Mouse (Mus musculus): Measurements from ENCODE around the gene Tbc1d2. TPM values are rescaled to one million over a fixed set of nuclear protein-coding genes. Genes with fewer than 3 reads are reported as not detected.
"Not testable (repeated sequence)": the region's sequence is repeated elsewhere in the genome, so short reads cannot be mapped to it uniquely, and the experiment has no call there.

Gene Tbc1d2
- polyA plus RNA-seq, 1 experiment from 2014 or later = 1.5 TPM

DNA sequence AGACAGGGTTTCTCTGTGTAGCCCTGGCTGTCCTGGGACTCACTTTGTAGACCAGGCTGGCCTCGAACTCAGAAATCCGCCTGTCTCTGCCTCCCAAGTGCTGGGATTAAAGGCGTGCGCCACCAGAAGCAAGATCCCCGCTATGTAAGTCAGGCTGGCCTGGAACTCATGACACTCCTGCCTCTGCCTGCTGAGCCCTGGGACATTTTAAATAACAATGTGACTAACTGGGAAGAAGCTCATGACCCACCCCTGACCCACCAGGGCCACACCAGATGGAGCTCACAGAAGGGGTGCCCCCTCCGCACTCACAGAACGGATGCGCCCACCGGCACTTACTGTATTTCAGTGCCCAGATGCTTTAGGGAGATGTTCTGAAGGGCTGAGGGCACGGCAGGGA lies 12.8 kb downstream of the Tbc1d2 start:
- not testable (repeated sequence) for H3K27me3 ChIP-seq; H3K4me1 ChIP-seq; H3K4me3 ChIP-seq; H3K27ac ChIP-seq; H3K9ac ChIP-seq; H3K36me3 ChIP-seq; H3K9me3 ChIP-seq (replicated peaks); H3K4me2 ChIP-seq (replicated peaks); ATAC-seq (ENCODE audit: low FRiP score)
- 89% methylated on average over 10 of the region's 10 CpGs for WGBS

- Histone ChIP-seq H3K9me3 (replicated peaks) (no peaks in the 10 kb centered on the region), H3K36me3 (no peaks in the 10 kb centered on the region), H3K9ac (no peak overlapping the region), H3K4me3 (no peak overlapping the region), H3K4me1 (no peaks in the 10 kb centered on the region), H3K4me2 (replicated peaks) (no peak overlapping the region), H3K27me3 (no peaks in the 10 kb centered on the region), H3K27ac (no peak overlapping the region)
- ATAC-seq (ENCODE audit: low FRiP score) = no peak
- 89% methylated on average over 16 of the region's 16 CpGs for WGBS
These were observed 14.1 kb downstream of the Tbc1d2 start for GRCm38 (mm10) chr4:46635702-46636430.

DNA sequence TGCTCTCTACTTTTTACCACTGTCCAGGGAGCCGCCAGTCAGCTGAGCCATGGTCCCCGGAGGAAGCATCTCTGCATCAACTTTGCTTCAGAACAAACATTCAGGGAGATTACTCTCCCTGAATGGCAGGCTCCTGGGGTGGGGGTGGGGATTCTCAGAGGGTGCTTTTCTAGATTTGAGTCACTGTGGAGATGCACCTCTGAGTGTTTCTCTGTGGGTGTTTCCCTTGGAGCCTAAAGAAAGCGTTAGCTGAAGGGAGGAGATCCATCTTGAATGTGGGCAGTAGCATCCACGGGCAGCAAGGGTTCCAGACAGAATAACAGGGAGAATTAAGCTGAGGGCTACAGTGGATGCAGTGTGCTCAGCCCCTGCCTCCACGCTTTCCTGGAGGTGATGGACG lies 15.1 kb downstream of the Tbc1d2 start:
- Histone ChIP-seq H3K4me2 (replicated peaks) (no peak overlapping the region), H3K4me3 (no peak overlapping the region), H3K4me1 (no peaks in the 10 kb centered on the region), H3K9ac (no peak overlapping the region), H3K36me3 (no peaks in the 10 kb centered on the region), H3K27me3 (no peaks in the 10 kb centered on the region), H3K9me3 (replicated peaks) (no peaks in the 10 kb centered on the region), H3K27ac (no peak overlapping the region)
- ATAC-seq (ENCODE audit: low FRiP score) = no peak
- 58% methylated on average over 6 of the region's 6 CpGs for WGBS

GRCm38 (mm10) chr4:46633565-46633964 lies 16.4 kb downstream of the Tbc1d2 start:
- 67% methylated on average over 6 of the region's 6 CpGs for WGBS
- H3K9me3 ChIP-seq (replicated peaks); ATAC-seq (ENCODE audit: low FRiP score); H3K27me3 ChIP-seq; H3K27ac ChIP-seq; H3K4me1 ChIP-seq; H3K4me3 ChIP-seq; H3K36me3 ChIP-seq; H3K9ac ChIP-seq; H3K4me2 ChIP-seq (replicated peaks): not testable (repeated sequence)

DNA sequence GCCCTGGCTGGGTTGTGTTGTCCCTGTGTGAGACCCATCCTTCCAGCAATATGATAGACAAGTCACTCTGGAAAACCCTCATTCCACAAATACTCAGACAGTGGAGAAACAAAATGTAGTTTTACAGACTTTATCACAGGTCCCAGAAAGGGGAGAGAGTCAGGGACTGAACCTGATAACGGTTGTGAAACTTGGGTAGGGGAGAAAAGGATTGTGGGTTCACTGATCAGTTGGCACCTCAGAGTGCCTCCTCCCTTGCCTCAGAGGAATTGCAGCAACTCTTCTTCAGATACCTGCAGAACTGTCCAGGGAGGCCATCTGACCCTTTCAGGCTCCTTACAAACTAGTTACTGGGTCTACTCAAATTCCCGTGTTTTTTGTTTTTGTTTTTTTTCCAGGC lies 17.5 kb downstream of the Tbc1d2 start:
- Histone ChIP-seq H3K9ac (no peak overlapping the region), H3K4me2 (replicated peaks) (no peak overlapping the region), H3K27ac (no peak overlapping the region), H3K27me3 (no peaks in the 10 kb centered on the region), H3K36me3 (no peaks in the 10 kb centered on the region), H3K4me3 (no peak overlapping the region), H3K9me3 (replicated peaks) (no peaks in the 10 kb centered on the region), H3K4me1 (peaks cover 7% of the 10 kb centered on the region)
- no peak for ATAC-seq (ENCODE audit: low FRiP score)
- WGBS = 73% methylated on average over 2 of the region's 2 CpGs

DNA sequence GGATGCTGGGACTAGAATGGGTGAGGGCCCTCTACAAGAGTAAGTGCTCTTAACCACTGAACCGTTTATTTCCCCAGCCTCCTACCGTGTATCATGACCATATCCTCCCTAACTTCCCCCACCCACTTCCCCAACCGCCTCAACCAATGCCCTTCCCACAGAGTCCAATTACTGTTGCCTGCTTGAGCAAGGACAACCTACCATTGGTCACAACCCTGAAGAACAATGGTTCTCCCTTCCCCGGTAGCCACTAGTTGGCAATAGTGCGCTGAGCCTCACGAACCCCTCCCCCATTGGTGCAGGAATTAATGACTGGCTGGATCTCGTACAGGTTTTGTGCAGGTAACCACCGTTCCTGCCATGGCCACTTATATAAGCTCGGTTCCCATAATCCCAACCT lies 19.6 kb downstream of the Tbc1d2 start:
- no peaks in the 10 kb centered on the region for H3K27me3 ChIP-seq
- no peaks in the 10 kb centered on the region for H3K36me3 ChIP-seq
- no peak overlapping the region for H3K27ac ChIP-seq
- H3K4me3 ChIP-seq = no peak overlapping the region
- peaks cover 7% of the 10 kb centered on the region for H3K4me1 ChIP-seq
- no peaks in the 10 kb centered on the region for H3K9me3 ChIP-seq (replicated peaks)
- no peak overlapping the region for H3K4me2 ChIP-seq (replicated peaks)
- ATAC-seq (ENCODE audit: low FRiP score) = no peak
- WGBS = 56% methylated on average over 9 of the region's 9 CpGs
- H3K9ac ChIP-seq = no peak overlapping the region

GRCm38 (mm10) chr4:46628873-46629272 lies 21.1 kb downstream of the Tbc1d2 start:
- no peak overlapping the region for H3K4me3 ChIP-seq
- no peaks in the 10 kb centered on the region for H3K27me3 ChIP-seq
- H3K36me3 ChIP-seq = no peaks in the 10 kb centered on the region
- ATAC-seq (ENCODE audit: low FRiP score) = no peak
- 46% methylated on average over 9 of the region's 9 CpGs for WGBS
- no peak overlapping the region for H3K4me2 ChIP-seq (replicated peaks)
- peaks cover 7% of the 10 kb centered on the region for H3K4me1 ChIP-seq
- no peak overlapping the region for H3K27ac ChIP-seq
- H3K9me3 ChIP-seq (replicated peaks) = no peaks in the 10 kb centered on the region
- H3K9ac ChIP-seq = no peak overlapping the region

DNA sequence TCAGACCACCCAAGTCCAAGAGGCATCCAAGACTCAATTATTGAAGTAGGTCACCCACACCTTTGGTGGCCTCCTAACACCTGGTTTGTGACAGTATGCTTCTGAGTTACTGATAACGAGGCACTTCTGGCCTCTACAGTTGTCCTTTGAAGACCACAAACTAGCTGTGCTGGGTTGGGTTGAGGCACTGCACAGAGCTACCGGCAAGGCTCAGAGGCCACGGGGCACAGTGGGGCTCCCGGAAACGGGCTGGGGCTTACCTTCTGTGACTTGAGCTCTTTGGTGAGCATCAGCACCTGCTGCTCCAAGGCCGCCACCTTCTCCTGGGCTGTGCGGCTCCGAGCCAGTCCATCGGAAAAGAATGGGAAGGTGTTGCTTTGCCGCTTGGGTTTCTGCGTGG lies 21.9 kb downstream of the Tbc1d2 start:
- no peaks in the 10 kb centered on the region for H3K9me3 ChIP-seq (replicated peaks)
- H3K36me3 ChIP-seq = no peaks in the 10 kb centered on the region
- H3K27ac ChIP-seq = no peak overlapping the region
- WGBS = 82% methylated on average over 11 of the region's 11 CpGs
- no peak for ATAC-seq (ENCODE audit: low FRiP score)
- peaks cover 7% of the 10 kb centered on the region for H3K4me1 ChIP-seq
- H3K9ac ChIP-seq = no peak overlapping the region
- H3K4me3 ChIP-seq = no peak overlapping the region
- no peaks in the 10 kb centered on the region for H3K27me3 ChIP-seq
- H3K4me2 ChIP-seq (replicated peaks) = no peak overlapping the region

DNA sequence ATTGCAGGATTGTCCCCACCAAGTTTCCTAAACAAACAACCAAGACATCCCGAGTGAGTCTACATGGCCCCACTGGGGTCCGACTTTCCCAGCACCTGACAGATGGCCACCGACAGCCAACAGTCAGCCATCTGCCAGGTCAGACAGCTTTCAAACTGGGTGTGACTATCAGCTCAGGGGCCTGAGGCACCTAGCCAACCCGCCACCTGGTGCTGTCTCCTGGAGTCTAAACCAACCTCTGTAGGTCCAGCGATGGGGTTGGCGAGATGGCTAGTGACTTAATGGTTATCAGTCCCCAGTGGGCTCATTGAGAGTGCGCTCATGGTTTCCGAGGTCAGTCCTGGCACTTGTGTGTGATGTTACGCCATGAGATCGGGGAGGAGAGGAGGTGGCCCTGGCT lies 24.9 kb downstream of the Tbc1d2 start:
- H3K9ac ChIP-seq = no peak overlapping the region
- H3K36me3 ChIP-seq = no peaks in the 10 kb centered on the region
- 85% methylated on average over 10 of the region's 10 CpGs for WGBS
- no peak for ATAC-seq (ENCODE audit: low FRiP score)
- no peak overlapping the region for H3K4me2 ChIP-seq (replicated peaks)
- 0 out of 2 replicates have a peak, but pooled peaks cover 11% of the 10 kb centered on the region for H3K27me3 ChIP-seq
- no peak overlapping the region for H3K4me3 ChIP-seq
- H3K4me1 ChIP-seq = peaks cover 10% of the 10 kb centered on the region
- H3K9me3 ChIP-seq (replicated peaks) = no peaks in the 10 kb centered on the region
- no peak overlapping the region for H3K27ac ChIP-seq

GRCm38 (mm10) chr4:46623007-46623406 lies 27.0 kb downstream of the Tbc1d2 start:
- no peak overlapping the region for H3K4me2 ChIP-seq (replicated peaks)
- H3K9me3 ChIP-seq (replicated peaks) = no peaks in the 10 kb centered on the region
- H3K9ac ChIP-seq = no peak overlapping the region
- H3K4me1 ChIP-seq = peaks cover 2% of the 10 kb centered on the region; the same call in 1 of the 2 replicates
- H3K36me3 ChIP-seq = no peaks in the 10 kb centered on the region
- ATAC-seq (ENCODE audit: low FRiP score) = no peak
- no peak overlapping the region for H3K4me3 ChIP-seq
- no peak overlapping the region for H3K27ac ChIP-seq
- H3K27me3 ChIP-seq = peaks cover 20% of the 10 kb centered on the region; the same call in 1 of the 2 replicates
- WGBS = 90% methylated on average over 5 of the region's 5 CpGs

DNA sequence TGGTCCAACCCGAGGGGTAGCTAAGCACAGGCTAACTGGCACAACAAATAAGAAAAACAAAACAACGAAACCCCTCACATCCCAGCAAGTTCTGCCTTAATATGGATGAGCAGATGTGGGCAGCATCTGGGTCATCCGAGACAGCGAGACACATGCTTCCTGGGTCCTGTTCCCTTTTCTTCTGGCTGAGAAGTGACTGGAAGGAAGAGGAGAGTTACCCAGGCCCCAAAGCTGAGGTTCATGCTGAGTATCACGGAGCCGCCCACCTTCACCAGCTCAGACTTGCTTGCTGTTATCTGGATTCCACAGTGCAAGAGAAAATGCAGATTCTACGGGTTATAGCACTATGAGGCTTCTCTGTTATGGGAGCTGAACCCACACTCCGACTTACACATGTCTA lies 29.1 kb downstream of the Tbc1d2 start:
- no peaks in the 10 kb centered on the region for H3K36me3 ChIP-seq
- H3K27ac ChIP-seq = no peak overlapping the region
- no peak overlapping the region for H3K4me2 ChIP-seq (replicated peaks)
- H3K27me3 ChIP-seq = peaks cover 20% of the 10 kb centered on the region; the same call in 1 of the 2 replicates
- no peak overlapping the region for H3K9ac ChIP-seq
- 76% methylated on average over 8 of the region's 8 CpGs for WGBS
- peaks cover 2% of the 10 kb centered on the region; the same call in 1 of the 2 replicates for H3K4me1 ChIP-seq
- no peak for ATAC-seq (ENCODE audit: low FRiP score)
- no peaks in the 10 kb centered on the region for H3K9me3 ChIP-seq (replicated peaks)
- H3K4me3 ChIP-seq = no peak overlapping the region

DNA sequence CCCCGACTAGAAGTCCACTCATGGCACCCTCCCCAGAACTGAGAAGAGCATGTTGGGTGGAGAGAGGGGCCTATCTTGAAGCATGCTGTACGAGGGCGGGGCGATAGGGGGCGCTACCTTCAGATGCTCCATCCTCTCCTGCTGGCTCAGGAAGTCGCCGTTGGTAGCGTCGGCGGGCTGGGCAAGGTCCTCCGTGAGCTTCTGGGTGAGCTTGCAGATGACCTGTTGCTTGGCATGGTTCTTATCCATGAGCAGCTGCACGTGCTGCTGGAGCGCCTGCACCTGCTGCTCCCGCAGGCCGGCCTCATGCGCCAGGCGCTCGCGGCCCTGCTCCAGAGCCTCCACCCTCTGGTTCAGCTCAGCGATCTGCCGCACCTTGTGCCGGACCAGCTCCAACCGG lies 29.7 kb downstream of the Tbc1d2 start:
- H3K9me3 ChIP-seq (replicated peaks) = no peaks in the 10 kb centered on the region
- peak overlapping the region; percentile 26; the same call in 1 of the 2 replicates for H3K4me2 ChIP-seq (replicated peaks)
- 9% methylated on average over 23 of the region's 23 CpGs for WGBS
- peaks cover 2% of the 10 kb centered on the region; the same call in 1 of the 2 replicates for H3K4me1 ChIP-seq
- no peaks in the 10 kb centered on the region for H3K36me3 ChIP-seq
- H3K27ac ChIP-seq = no peak overlapping the region
- H3K4me3 ChIP-seq = no peak overlapping the region
- ATAC-seq (ENCODE audit: low FRiP score) = no peak
- H3K27me3 ChIP-seq = peaks cover 20% of the 10 kb centered on the region; the same call in 1 of the 2 replicates
- no peak overlapping the region for H3K9ac ChIP-seq

- peaks cover 20% of the 10 kb centered on the region; the same call in 1 of the 2 replicates for H3K27me3 ChIP-seq
- H3K4me3 ChIP-seq = no peak overlapping the region
- H3K9me3 ChIP-seq (replicated peaks) = no peaks in the 10 kb centered on the region
- ATAC-seq (ENCODE audit: low FRiP score) = no peak
- H3K4me1 ChIP-seq = peaks cover 2% of the 10 kb centered on the region; the same call in 1 of the 2 replicates
- H3K4me2 ChIP-seq (replicated peaks) = no peak overlapping the region
- WGBS = 64% methylated on average over 11 of the region's 11 CpGs
- no peaks in the 10 kb centered on the region for H3K36me3 ChIP-seq
- no peak overlapping the region for H3K9ac ChIP-seq
- no peak overlapping the region for H3K27ac ChIP-seq
These were observed 31.7 kb downstream of the Tbc1d2 start for GRCm38 (mm10) chr4:46618196-46618817.

Data from hindbrain, embryonic 12.5 days (tissue).